Mouse (Mus musculus) testis, postnatal 14 days (tissue): ENCODE data around the gene Smu1.
A peak's percentile ranks its signal among the peaks of the same experiment; 100 is the strongest.

Experiments
- DNase-seq: peaks from one replicate; pipeline ENCODE4 v3.0.0; 2021; ENCODE audit warnings: low spot score

Smu1 gene

DNA sequence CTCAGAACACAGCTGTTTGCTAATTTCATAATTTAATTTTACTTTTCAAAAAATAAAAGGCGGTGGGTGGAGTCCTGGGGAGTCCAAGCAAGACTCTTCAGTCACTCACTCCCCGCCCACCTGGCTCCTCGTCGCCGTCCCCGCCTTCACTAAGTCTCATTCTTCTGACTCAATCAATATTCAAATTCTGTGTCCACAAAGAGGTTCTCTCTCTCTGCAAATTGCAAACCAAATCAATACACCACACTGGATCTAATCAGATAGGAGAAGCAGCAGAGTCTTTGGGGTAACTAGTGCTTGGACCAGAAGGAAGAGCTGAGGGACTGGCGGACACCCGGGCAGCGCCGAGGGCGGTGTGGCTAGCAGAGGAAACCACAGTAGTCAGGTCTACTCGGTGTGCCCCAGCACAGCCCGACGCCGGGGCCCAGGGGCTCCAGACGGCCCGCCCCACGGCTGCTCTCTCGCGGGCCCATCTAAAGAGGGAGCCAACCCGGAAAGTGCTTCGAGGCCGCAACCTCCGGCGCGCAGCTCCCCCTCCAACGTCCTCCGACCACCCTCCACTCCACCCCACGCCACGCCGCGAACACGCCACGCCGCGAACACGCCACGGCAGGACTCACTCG lies 455 bp downstream of the Smu1 start:
- DNase-seq: no peak

DNA sequence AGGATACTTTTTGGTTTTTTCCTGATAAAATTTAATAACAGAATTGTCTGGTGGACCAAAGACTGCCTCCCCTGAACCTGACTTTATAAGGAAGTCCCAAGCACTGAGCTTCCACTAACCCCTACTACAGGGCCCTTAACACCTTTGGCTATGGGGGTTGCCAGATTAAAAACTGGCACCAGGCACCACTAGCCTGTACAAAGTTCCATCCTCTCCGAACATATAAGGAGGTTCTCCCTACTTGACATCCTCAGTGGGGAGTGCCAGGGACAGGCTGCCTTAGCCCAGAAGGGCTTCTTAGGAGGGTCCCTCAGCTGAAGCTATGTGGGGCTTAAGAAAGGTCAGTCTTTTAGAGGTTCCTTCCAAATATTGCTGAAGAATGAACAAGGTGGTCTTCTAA lies 22.4 kb downstream of the Smu1 start:
- DNase-seq: no peak

DNA sequence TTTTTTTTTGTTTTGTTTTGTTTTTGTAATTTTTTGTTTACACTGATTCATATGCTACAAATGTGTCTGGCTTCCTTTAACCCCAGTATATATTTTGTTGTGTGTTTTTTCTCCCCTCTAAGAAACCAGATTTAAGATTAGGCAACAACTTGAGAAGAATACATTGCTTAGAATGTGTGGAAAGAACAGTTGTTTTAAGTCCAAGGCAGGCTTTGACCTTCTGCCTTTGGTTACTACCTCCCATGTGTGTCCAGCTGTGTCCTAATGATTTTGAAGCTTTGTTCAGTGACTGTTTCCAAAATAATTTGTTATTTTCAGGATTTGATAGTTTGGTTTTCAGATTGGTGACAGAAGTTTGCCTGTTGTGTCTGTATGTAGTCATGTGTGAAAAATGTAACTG lies 26.5 kb downstream of the Smu1 start:
- DNase-seq: no peak

DNA sequence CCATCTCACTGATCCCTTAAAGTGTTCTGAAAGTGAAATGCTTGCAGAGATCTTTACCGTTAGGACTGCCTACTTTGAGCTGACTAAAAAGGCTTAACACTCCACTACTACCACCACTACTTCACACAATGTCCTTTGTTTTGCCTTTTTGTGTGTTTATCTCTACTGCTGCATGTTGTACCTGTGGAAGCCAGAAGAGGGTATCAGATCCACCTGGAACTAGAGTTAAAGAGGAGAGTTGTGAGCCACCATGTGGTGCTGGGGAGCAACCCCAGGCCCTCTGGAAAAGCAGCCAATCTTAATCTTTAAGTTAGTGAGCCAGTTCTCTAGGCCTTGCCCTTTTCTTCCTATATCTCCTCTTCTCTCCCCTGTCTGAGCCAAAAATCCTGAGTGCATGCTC lies 30.5 kb downstream of the Smu1 start:
- DNase-seq: no peak

DNA sequence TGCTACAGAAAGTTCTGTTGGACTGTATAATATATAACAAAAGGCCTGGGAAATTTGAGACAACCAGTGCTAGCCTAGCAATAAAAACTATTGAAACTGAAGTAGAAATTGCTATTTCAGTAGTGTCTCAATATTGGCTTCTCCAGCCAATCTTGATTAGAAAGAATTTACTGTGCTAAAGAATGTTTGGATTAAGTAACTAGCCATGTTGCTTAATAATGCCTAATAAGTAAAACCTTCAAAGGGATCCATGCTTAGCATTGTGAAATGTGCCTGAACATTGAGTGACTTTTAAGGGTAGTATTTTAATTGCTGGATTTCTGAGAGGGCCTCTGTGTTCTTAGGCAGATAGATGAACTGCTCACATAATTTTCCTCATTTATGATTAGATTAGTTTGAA lies 32.2 kb downstream of the Smu1 start:
- no peak for DNase-seq

DNA sequence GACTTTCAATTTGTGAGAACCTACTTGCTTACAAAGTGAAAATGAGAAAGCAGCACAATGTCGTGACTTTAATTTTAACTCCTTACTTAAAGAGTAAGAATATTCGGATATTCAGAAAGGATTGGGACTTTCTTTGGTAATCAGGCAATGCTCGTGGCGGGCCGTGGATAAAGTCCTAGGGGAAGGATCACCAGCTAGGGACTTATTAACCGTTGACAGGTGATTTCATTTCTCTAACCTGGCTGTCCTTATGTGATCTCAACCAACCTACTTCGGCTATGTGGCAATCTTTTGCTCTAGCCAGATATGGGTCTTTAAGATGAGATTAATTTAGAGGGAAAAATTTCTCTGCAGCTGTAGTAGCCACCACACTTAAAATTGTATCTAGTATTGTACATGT lies 32.6 kb downstream of the Smu1 start:
- DNase-seq: no peak

DNA sequence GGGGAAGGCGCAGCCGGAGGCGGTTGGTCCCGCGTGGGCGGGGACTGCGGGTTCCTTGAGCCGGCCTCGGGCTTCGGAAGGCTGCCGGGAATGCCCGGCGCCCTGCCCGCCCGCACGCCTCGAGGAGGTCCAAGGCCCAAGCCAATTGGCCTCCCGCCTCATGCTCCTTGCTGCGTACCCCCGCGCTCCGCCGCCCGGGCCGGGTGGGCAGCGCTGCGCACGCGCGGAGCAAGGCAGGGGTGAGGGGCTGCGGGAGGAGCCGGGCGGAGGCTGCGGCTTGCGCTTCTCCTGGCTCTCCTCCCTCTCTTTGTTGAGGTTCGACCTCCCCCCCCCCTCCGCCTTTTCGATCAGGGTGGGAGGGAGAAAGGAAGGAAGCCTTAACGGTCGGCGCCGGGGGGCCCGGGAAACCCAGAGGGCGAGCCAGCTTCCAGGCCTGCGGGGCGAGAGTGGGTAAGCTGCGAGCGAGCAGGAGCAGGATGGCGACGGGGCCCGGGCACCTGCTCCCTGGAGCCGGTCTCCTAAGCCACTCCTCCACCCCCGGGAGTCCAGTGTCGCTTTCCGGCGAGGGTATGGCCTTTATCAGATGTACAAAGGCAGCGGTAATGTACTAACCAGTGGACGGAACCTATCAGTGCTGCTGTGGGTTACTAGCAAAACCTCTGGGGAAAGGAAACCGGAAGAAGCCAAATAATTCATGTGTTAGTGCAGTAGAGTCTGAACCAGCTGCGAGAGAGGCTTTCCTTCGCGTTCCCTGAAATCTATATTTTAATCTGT lies 34.8 kb downstream of the Smu1 start:
- DNase-seq: peak; percentile 86

DNA sequence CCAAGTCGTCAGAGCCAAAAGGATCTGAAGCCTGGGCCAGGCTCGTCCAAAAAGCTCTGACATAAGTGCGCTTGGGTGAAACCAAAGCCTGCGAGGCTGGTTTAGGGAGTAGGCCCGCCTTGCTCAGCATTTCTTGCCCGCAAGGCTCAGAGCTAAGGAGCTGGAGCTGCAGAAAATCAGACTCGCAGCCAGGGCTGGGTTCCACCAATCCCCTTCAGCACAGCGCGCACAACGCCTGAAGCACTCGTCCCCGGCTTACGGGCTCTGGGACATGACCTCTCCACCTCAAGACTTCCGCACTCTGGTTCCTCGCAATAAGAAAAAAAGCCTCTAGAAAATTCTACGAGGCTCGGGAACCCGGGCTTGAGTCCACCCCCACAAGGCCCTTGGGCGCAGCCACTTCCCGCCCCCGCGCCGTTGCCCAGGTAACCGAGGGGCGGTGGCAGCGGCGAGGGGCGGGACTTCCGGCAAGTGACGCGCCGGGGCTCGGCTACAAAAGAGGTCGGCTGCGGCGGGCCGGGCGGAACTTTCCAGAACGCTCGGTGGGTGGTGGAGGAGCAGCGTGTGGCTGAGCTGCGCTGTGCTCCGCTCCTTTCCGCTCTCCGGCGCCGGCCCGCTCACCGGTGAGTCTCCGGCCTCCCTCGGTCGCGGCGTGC lies 35.6 kb downstream of the Smu1 start, which contains the start of gene Dnaja1:
Dnaja1 (plus strand) TSS at position 140 of the 656 bp plus-strand sequence.
- DNase-seq: peak; percentile 96

DNA sequence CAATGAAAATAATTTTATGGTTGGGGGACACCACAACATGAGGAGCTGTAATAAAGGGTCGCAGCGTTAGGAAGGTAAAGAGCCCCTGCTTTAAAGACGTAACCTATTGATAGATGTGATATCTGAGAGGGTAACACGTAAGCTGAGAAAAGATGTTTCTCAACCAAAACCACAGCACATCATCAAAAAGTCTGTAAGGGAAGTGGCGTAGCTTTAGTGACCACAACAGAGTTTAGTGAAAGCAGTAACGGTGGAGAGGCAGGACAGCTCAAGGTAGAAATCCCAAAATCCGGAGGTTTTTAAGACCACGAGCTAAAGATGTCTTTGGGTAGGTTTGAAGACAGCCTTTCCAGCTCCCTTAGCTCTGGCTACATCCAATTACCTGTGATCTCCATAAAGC lies 36.8 kb downstream of the Smu1 start:
- DNase-seq: no peak

DNA sequence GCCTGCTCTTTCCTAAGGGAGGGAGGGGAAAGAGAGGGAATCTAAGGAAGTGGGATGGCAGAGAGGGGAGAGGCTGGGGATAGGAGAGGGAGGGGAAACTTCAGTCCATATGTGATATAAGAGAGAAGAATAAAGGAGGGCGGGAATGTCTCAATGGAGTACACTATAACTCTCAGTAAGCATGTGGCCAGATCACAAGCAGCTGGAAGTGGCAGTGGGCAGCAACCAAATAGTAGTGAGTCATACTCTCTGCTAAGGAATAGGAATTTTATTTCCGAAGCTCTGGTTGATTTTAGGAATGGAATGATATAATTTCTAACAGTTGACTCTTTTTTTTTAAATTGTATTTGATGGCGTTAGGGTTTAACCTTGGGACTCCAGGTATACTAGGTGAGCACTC lies 40.6 kb downstream of the Smu1 start:
- no peak for DNase-seq

DNA sequence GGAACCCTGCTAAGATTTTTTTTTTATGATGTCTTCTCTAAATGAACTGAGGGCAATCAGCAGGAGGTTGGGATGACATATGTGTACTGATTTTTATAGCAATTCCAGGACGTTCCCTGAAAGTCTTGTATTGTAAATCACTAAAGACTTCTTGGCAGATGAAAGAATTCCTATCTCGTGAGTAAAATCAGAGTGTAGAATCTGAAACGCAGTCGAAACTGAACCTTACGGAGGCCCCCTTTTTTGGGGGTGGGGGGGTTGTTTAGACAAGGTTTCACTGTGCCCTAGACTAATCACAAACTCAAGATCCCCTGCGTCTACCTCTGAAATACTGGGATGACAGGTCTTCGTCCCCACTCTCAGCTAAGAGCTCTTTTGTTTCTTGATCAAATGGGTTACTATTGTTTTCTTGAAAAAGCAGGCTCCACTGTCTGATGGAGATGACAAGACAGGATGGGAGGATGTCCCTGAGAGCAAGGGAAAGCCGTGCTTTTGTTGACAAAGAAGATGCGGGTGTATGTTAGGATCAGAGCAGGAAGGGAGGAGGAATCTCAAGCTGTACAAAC lies 53.9 kb downstream of the Smu1 start:
- no peak for DNase-seq

DNA sequence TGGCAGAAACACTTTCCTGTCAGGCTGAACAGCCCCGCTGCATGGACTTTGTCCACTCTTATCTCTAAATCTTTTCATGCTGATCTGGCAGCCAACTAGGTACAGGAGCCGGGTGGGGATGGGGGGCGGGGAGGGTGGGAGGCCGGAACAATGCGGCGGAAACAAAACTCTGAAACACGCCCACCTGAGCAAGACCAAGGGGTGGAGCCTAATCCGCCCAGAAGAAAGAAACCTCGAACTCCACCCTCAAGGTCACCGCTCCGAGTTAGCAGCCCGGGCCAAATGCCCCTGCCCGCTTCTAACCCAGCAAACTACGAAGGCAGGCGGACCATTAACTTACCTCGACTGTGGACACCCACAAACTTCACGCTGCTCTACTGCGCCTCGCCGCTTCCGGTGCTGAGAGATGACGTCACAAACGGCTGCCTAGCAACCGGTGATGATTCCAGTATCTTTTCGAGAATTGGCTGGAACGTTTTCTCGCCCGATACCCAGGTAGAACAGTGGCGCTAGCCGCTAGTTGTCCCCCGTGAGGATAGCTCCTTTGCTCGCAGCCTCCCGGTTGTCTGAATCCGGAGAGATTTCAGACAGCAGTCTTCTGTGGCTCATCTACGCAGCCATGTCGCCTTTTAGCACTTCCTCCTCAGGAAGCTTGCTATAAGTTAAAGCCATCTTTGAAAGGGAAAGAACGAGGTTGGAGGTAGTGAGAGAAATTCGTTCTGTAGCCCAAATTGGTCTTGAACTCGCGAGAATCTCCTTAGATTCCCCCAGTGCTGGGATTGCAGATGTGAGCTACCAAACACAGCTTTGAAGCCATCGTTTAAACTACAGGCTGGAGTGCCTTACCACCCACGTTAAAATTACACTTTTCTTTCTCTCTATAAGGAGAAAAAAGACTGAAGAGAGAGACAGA lies 54.7 kb downstream of the Smu1 start, which contains the start of gene Aptx:
Aptx (minus strand) TSS at position 398 of the 913 bp plus-strand sequence.
- peak; percentile 93 for DNase-seq

DNA sequence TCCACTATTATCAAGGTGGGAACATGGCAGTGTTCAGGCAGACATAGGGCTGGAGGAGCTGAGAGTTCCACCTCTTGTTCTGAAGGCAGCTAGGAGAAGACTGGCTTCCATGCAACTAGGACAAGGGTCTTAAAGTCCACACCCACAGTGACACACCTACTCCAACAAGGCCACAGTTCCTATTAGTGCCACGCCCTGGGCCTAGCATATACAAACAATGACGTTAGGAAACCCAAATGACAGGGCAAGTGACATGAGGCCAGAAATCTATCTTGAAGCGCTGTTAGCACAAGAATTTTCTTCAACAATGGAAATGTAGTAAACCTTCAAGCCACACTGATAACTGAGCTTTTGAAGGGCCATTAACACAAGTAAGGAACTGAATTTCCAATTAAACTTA lies 55.9 kb downstream of the Smu1 start:
- no peak for DNase-seq

DNA sequence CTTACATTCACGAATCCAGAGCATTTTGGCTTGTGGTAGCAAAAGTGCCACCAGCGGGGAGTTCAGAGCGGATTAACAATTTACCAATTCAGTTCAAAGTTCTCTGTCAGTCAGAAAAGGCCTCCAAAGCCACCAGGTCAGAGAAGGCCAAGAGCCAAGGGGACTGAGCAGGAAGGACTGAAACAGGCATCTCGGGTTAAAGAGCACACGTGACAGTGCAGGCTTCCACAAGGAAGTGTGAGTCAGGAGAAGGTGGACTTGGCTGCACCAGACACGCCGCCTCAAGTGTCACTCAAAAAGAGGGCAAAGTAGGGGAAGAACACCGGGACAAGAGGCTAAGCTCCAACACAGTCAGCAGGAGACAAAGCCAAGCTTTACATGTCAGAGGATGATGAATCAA lies 57.5 kb downstream of the Smu1 start:
- DNase-seq: no peak

DNA sequence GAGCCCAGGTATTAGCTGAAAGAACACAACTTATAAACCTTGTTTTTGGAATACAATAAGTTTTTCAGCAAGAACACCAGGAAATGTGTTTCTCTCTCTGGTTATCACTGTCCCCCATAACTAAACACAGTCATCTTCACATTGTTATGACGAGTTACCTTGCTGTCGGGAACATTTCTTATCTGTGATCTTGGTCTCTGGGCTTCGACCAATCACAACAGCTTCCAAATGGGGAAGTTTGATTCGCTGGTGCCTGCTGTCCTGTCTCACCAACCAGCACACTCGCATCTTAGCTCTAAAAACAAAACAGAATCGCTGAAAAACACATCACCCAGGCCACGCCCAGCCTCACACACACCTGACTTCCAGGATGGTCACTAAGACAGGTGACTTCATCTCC lies 60.7 kb downstream of the Smu1 start:
- DNase-seq: no peak

DNA sequence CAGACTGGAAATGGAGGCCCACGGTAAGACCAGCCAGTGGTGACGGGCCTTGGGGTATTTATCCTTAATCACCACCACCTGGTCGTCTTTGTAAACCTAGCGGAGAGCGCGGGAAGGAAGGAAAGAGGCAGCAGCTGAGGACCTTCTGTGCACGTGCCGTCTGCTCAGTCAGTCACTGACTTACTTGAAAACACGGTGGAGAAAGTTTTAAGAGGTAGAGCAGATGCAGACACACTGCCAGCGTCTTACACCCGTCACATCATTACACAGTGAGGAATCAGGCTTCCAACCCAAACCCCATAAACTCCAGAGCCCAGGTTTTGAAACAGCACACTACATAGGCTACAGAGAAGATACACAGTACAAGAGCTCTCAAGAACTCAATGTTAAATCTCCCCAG lies 66.6 kb downstream of the Smu1 start:
- DNase-seq: no peak
